Mouse (Mus musculus) bone marrow, adult 2 months (tissue): ENCODE data around the gene Zbtb2. TPM values are rescaled to one million over a fixed set of nuclear protein-coding genes. Genes with fewer than 3 reads are reported as not detected.

Experiments used
- H3K27ac ChIP-seq: fragments of 200-500 bp; 2 replicates; pipeline ENCODE4 v1.5.1; 2012; ENCODE audit warnings: low read depth, mild to moderate bottlenecking, control low read depth, inconsistent platforms, low read length; ENCODE audit not compliant: control insufficient read depth, poor library complexity, insufficient read depth
- H3K4me1 ChIP-seq: fragments of 200-500 bp; 2 replicates; pipeline ENCODE4 v1.6.1; 2011; ENCODE audit warnings: low read length; ENCODE audit not compliant: control insufficient read depth, insufficient read depth
- H3K4me3 ChIP-seq: fragments of 200-500 bp; replicated peaks from 2 replicates; pipeline ENCODE3; 2011; ENCODE audit warnings: mild to moderate bottlenecking, low read depth, low read length, control low read depth; ENCODE audit not compliant: control insufficient read depth
- CTCF ChIP-seq: fragments of 200-500 bp; IDR thresholded peaks from 2 replicates; pipeline ENCODE4 v1.5.1; 2011; ENCODE audit warnings: low read length, control low read depth; ENCODE audit not compliant: control insufficient read depth, insufficient read depth
- POLR2A ChIP-seq: fragments of 200-500 bp; IDR thresholded peaks from 2 replicates; pipeline ENCODE4 v1.6.1; 2011; ENCODE audit warnings: low read depth, mild to moderate bottlenecking, control low read depth, low read length, borderline replicate concordance; ENCODE audit not compliant: control insufficient read depth
- WGBS: fragments of 180-500 bp; shearing (Covaris S2); methylation state at CpG from one replicate; pipeline ENCODE4 v1.1.7; 2018; 5-methylcytosine and 5-hydroxymethylcytosine counted together
- polyA plus RNA-seq: library from polyadenylated mRNA; stranded (reverse); fragments of >200 nt; gene quantifications from 2 replicates; pipeline ENCODE4 v1.2.4, GENCODE M21; 2011; ENCODE audit warnings: low replicate concordance; ENCODE audit not compliant: missing spikeins, insufficient read depth, insufficient read length

Gene Zbtb2
- polyA plus RNA-seq, 1 experiment: 7.6 TPM

- WGBS: under 1% methylated on average over 27 of the region's 27 CpGs
- no peak for TF ChIP-seq POLR2A
- TF ChIP-seq CTCF: no peak
- Histone ChIP-seq H3K27ac (no peak overlapping the region), H3K4me1 (no peaks in the 10 kb centered on the region), H3K4me3 (peak overlapping the region; percentile 53)
These were observed 53.7 kb downstream of the Zbtb2 start for GRCm38 (mm10) chr10:4334039-4334683.

- no peak overlapping the region for H3K4me3 ChIP-seq
- H3K4me1 ChIP-seq: no peaks in the 10 kb centered on the region
- no peak for TF ChIP-seq POLR2A
- peak; percentile 65 for TF ChIP-seq CTCF
- 9% methylated on average over 8 of the region's 8 CpGs for WGBS
- no peak overlapping the region for H3K27ac ChIP-seq
These were observed 54.6 kb downstream of the Zbtb2 start for GRCm38 (mm10) chr10:4333319-4333718.

GRCm38 (mm10) chr10:4332228-4332979, 55.5 kb downstream of the Zbtb2 start:
- 85% methylated on average over 7 of the region's 7 CpGs for WGBS
- Histone ChIP-seq H3K27ac (no peak overlapping the region), H3K4me1 (no peaks in the 10 kb centered on the region), H3K4me3 (no peak overlapping the region)
- TF ChIP-seq POLR2A (no peak), CTCF (no peak)

- Histone ChIP-seq H3K4me3 (no peak overlapping the region), H3K4me1 (no peaks in the 10 kb centered on the region), H3K27ac (no peak overlapping the region)
- WGBS: 77% methylated on average over 1 of the region's 1 CpGs
- TF ChIP-seq CTCF (no peak), POLR2A (no peak)
These were observed 60.2 kb downstream of the Zbtb2 start for GRCm38 (mm10) chr10:4327716-4328115.

- WGBS: 83% methylated on average over 5 of the region's 5 CpGs
- TF ChIP-seq CTCF (no peak), POLR2A (no peak)
- H3K4me1 ChIP-seq: no peaks in the 10 kb centered on the region
These were observed 62.3 kb downstream of the Zbtb2 start for GRCm38 (mm10) chr10:4325562-4325961.

GRCm38 (mm10) chr10:4323885-4324284, 64.0 kb downstream of the Zbtb2 start:
- Histone ChIP-seq H3K4me1 (no peaks in the 10 kb centered on the region), H3K27ac (no peak overlapping the region), H3K4me3 (no peak overlapping the region)
- TF ChIP-seq CTCF (no peak), POLR2A (no peak)
- 74% methylated on average over 8 of the region's 8 CpGs for WGBS

More at GRCm38 (mm10) chr10:4325562-4325961, 62.3 kb downstream of the Zbtb2 start:
- Histone ChIP-seq H3K27ac (no peak overlapping the region), H3K4me3 (no peak overlapping the region)

Other genes with a start within 250 kb of the Zbtb2 start
- gene Akap12, start 121.7 kb downstream of the Zbtb2 start, polyA plus RNA-seq: 10.0 and 26.8 TPM in 2 replicates
- gene Rmnd1, start 44.3 kb upstream of the Zbtb2 start, polyA plus RNA-seq: 29.0 and 47.1 TPM in 2 replicates
- gene Armt1, start 44.4 kb upstream of the Zbtb2 start, polyA plus RNA-seq: 10.0 and 29.6 TPM in 2 replicates
- gene Ccdc170, start 94.4 kb upstream of the Zbtb2 start, polyA plus RNA-seq: 0.45 TPM in 1 of 2 replicates, not detected in the other
- gene Esr1, start 223.5 kb upstream of the Zbtb2 start, polyA plus RNA-seq: 2.9 and 5.7 TPM in 2 replicates